Mouse (Mus musculus) cerebellum, adult 2 months (tissue): ENCODE results near the gene Axdnd1. TPM values are rescaled to one million over a fixed set of nuclear protein-coding genes. Genes with fewer than 3 reads are reported as not detected.

Experiments used
- DNase-seq, 2 experiments: peaks; one replicate each; pipeline ENCODE4 v3.0.0; 2021
- H3K27ac ChIP-seq: fragments of 200-500 bp; 2 replicates; pipeline ENCODE4 v1.5.1; 2012; ENCODE audit warnings: low read length, control low read depth, inconsistent platforms; ENCODE audit not compliant: insufficient read depth
- H3K27me3 ChIP-seq: fragments of 200-500 bp; 2 replicates; pipeline ENCODE4 v1.6.1; 2012; ENCODE audit warnings: inconsistent platforms, mild to moderate bottlenecking, low read length, moderate library complexity; ENCODE audit not compliant: control insufficient read depth, insufficient read depth
- H3K4me1 ChIP-seq: fragments of 200-500 bp; 2 replicates; pipeline ENCODE4 v1.6.1; 2011; ENCODE audit warnings: low read length; ENCODE audit not compliant: control insufficient read depth, insufficient read depth
- H3K4me3 ChIP-seq: fragments of 200-500 bp; replicated peaks from 2 replicates; pipeline ENCODE3; 2011; ENCODE audit warnings: mild to moderate bottlenecking, low read depth, low read length, control low read depth; ENCODE audit not compliant: insufficient read depth
- CTCF ChIP-seq: fragments of 200-500 bp; IDR thresholded peaks from 2 replicates; pipeline ENCODE4 v1.5.1; 2011; ENCODE audit warnings: low read depth, mild to moderate bottlenecking, control low read depth, low read length, moderate library complexity, borderline replicate concordance; ENCODE audit not compliant: insufficient read depth
- POLR2A ChIP-seq: fragments of 200-500 bp; IDR thresholded peaks from 2 replicates; pipeline ENCODE4 v1.6.1; 2011; ENCODE audit warnings: low read length, control low read depth, borderline replicate concordance; ENCODE audit not compliant: insufficient read depth
- WGBS: fragments of 180-500 bp; shearing (Covaris S2); methylation state at CpG from one replicate; pipeline ENCODE4 v1.1.7; 2018; 5-methylcytosine and 5-hydroxymethylcytosine counted together
- polyA plus RNA-seq: library from polyadenylated mRNA; depleted of rRNA; stranded (reverse); fragments of >200 nt; gene quantifications from 2 replicates; pipeline ENCODE4 v1.2.3, GENCODE M21; 2012; rRNA removed

Gene Axdnd1
- 0.33 and 0.38 TPM in 2 replicates for polyA plus RNA-seq

DNA sequence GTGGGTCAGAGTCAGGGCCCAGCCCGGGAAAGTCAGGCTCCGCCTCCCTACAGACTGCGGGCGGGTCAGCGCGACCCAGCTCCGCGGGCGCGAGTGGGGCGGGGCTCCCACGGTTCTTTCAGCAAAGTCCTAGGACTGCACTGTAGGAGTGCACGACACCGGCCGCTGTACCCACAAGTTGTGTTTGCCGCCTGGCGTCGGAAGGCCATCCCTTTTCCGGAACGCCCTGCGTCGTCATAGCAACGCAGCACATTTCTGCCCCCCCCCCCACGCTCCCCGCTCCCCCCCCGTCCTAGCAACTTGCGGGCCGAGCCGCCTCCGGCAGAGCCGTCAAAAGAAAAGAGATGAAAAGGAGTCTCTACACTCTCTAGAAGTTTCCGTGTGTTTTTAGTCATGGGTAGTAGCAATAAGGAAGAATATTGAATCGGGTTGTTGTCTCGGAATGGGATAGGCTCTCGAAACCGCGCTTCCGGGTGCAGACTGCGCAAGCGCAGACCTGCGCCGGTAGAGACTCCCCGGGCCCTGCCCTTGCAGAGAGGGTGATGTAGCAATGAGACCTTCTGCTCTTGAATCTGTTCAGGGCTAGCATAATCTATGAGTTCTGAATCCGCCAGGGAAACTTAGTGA, at the start of gene Axdnd1:
Axdnd1 (minus strand) TSS at position 489 of the 627 bp plus-strand sequence.
- under 1% methylated on average over 44 of the region's 44 CpGs for WGBS
- H3K4me1 ChIP-seq = no peaks in the 10 kb centered on the region
- peak; percentile 85 to 86 for DNase-seq
- peak within 1 kb of the TSS; percentile 79 for H3K4me3 ChIP-seq
- no peaks in the 10 kb centered on the region for H3K27me3 ChIP-seq
- no peak within 1 kb of the TSS for H3K27ac ChIP-seq
- TF ChIP-seq CTCF = no peak
- peak; percentile 44; the same call in 1 of the 2 replicates for TF ChIP-seq POLR2A

DNA sequence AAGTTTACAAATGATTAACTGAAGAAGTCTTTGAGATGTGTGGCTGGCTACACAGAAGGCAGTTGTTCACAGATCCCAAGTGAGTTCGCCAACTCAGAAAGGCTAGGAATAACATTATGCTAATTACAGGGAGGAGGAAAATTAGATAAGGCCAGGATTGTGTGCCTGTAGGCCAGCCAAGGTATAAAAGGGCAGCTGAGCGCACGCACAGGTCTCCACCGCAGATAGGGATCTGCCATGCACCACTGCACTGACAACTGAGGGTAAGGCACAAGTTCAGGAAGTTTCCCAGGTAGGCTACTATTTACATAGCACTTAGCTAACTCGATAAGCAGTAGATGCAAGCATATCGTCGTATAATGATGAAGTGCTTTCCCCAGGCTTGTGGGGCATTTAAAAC, 49.6 kb upstream of the Axdnd1 start:
- 82% methylated on average over 7 of the region's 7 CpGs for WGBS
- H3K27ac ChIP-seq = no peak overlapping the region
- H3K4me1 ChIP-seq = no peaks in the 10 kb centered on the region
- H3K4me3 ChIP-seq = no peak overlapping the region
- TF ChIP-seq POLR2A = no peak
- no peak for TF ChIP-seq CTCF
- DNase-seq = no peak
- H3K27me3 ChIP-seq = no peaks in the 10 kb centered on the region

DNA sequence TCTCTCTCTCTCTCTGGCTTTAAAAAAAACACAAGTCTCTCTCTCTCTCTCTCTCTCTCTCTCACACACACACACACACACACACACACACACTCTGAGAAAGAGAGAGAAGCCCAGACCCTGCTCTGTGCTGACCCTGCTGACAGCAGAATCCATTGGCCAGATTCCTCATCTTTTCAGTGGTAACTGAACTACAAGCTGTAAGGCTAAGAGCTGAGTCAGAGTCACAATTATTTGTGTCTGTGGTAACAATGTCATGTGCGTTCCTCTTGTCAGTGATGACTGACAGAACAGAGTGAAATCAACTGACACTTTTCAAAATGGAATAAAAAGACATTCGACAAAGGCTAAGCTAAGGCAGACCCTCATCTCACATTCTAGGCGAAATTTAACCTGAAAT, 47.6 kb upstream of the Axdnd1 start:
- no peak overlapping the region for H3K4me3 ChIP-seq
- H3K27ac ChIP-seq = no peak overlapping the region
- H3K27me3 ChIP-seq = no peaks in the 10 kb centered on the region
- 87% methylated on average over 3 of the region's 3 CpGs for WGBS
- no peaks in the 10 kb centered on the region for H3K4me1 ChIP-seq
- no peak for DNase-seq
- TF ChIP-seq CTCF (no peak), POLR2A (no peak)

DNA sequence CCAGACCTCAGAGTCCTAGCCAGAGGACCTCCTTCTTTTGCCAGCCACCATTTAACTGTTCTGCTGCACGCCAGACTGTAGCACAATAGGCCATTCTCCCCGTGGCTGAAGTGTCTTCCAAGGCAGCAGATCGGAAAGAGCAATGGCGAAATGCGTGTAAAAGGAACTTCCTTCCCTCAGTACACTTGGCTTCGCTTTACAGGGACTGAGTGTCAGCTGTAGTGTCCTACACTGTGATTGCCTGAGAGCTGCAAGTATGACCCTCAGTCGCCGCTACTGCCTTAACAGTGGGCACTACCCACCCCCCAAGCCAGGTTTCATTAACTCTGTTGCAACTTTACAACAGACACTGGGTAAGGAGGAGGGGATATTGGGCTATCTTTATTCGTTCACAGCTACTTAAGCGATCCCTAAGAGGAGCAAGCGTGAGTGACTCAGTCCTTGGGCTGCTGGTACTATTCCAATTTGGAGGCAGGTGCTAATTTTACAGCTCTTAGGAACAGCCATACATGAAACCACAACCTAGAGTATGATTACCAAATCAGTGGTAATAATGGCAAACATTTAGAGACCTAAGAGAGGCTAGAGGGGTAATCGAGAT, 46.8 kb upstream of the Axdnd1 start:
- no peak for DNase-seq
- WGBS = 75% methylated on average over 12 of the region's 12 CpGs

DNA sequence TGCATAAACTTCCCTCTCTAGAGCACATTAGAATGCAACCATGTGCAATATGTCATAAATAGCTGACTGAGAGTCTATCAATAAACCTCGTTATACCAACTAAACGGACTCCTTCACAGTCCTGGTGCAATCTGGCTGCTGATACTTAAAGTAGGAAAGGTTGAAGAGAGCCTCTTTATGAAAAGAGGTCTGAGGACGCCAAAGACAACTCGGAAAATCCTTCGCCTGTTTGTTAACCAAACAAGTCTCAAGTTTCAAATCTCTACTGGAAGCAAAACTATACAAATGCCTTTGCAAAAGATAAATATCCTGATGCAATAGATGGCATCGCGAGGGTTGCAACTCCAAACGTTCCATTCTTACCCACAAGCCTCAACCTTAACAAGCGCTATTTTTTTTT, 44.0 kb upstream of the Axdnd1 start:
- no peaks in the 10 kb centered on the region for H3K4me1 ChIP-seq
- no peak overlapping the region for H3K27ac ChIP-seq
- TF ChIP-seq POLR2A = no peak
- TF ChIP-seq CTCF = no peak
- DNase-seq = no peak
- 95% methylated on average over 9 of the region's 9 CpGs for WGBS
- H3K27me3 ChIP-seq = no peaks in the 10 kb centered on the region
- H3K4me3 ChIP-seq = no peak overlapping the region

More for the DNA sequence above, 46.8 kb upstream of the Axdnd1 start:
- no peaks in the 10 kb centered on the region for H3K27me3 ChIP-seq
- no peaks in the 10 kb centered on the region for H3K4me1 ChIP-seq
- H3K4me3 ChIP-seq = no peak overlapping the region
- H3K27ac ChIP-seq = no peak overlapping the region
- TF ChIP-seq CTCF (no peak), POLR2A (no peak)

DNA sequence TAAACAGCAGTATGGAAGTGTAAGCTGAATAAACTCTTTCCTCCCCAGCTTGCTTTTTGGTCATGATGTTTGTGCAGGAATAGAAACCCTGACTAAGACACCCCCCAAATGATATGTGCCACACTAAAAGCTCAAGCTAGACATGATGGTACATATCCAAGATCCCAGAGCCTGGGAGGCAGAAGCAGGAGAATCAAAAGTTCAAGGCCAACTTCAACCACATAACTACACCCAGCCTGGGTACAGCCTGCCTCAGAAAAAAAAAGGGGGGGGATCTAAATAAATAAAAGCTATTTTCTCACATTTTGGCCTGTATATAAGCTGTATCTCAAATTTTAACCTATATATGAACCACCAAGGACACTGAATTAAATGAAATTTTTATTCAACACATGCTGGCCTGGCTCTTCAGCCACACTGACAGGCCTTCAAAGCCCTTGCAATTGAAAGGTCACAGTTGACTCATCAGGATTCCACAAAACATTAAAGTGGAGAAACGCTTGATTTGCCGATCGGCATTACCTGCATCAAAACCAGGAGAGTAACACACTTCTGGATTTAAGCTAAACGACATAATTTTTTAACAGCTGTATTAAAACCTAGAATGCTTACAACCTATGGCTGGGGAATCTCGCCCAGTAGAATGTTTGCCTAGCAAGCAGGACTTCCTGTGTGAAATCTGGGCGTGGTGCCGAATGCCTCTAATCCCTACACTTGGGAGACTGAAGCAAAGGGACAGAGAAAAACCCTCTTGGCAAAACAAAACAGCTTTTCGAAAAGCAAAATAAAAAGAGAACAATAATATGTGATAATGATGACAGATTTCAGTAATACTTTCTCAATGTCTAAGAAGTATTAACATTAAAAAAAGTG, 43.3 kb upstream of the Axdnd1 start:
- WGBS = 92% methylated on average over 8 of the region's 8 CpGs
- no peaks in the 10 kb centered on the region for H3K4me1 ChIP-seq
- no peaks in the 10 kb centered on the region for H3K27me3 ChIP-seq
- no peak overlapping the region for H3K4me3 ChIP-seq
- no peak for DNase-seq
- no peak overlapping the region for H3K27ac ChIP-seq
- no peak for TF ChIP-seq CTCF
- no peak for TF ChIP-seq POLR2A

DNA sequence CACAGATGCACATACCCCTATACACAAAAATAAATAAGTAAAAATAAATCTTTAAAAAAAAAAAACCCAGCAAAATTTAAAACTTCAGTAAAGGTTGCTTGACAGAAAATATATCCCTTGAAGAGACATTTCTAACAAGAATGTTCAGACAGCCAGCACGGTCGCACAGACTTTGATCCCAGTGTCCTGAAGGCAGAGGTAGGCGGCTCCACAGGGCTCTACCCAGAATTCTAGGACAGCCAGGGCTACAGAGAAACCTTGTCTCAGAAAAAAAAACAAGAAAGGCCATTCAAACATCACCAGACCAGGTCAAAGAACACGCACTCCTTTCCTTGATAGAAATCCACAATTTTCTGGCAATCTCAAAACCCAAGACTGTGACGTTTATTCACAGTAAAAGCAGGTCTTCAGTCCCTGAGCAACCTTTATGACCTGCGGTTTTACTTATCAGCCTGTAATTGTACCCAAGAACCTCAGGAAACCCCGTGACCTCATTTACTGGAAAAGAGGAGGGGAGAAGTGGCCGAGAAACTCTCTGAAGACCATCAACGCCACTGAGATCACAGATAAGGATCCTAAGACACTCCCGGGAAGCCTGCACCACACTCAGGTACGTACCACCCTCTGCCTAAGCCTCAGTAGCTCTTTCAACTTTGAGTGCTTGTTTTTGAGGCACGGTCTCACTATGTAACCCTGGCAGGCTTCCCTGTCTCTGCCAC, 41.5 kb upstream of the Axdnd1 start:
- no peak for DNase-seq
- no peak overlapping the region for H3K27ac ChIP-seq
- H3K4me1 ChIP-seq = no peaks in the 10 kb centered on the region
- H3K27me3 ChIP-seq = no peaks in the 10 kb centered on the region
- WGBS = 93% methylated on average over 12 of the region's 12 CpGs
- no peak overlapping the region for H3K4me3 ChIP-seq
- TF ChIP-seq POLR2A (no peak), CTCF (no peak)
